Comparison of ENCODE assay signal across 8 mouse cellular contexts in genomic region chr10:128194024-128194550, GRCm38 (mm10). TPM values are rescaled to one million over a fixed set of nuclear protein-coding genes. Genes with fewer than 3 reads are reported as not detected.
DNase-seq lines count a peak whose midpoint lies in the region; ATAC-seq and TF ChIP-seq lines count a peak whose summit lies in the region.

Gene Gls2, plus strand, starts transcription at chr10:128194457.

- peaks cover 19% of the 10 kb centered on the region for H3K27me3 ChIP-seq in forebrain, embryonic 16.5 days (replicated peaks; ENCODE audit: control insufficient read depth, insufficient read depth, low read length)
- H3K27me3 ChIP-seq in lung, embryonic 14.5 days (ENCODE audit: insufficient read depth, low read length): peaks cover 23% of the 10 kb centered on the region
- no peaks in the 10 kb centered on the region; the same call in 1 of the 2 replicates for H3K27me3 ChIP-seq in thymus, adult 2 months (ENCODE audit: control insufficient read depth, insufficient read depth, low read length)

- H3K4me1 ChIP-seq in ES-E14 (ENCODE audit: control insufficient read depth in 2 of 2, insufficient read depth in 2 of 2, low read length in 2 of 2, poor library complexity in 1 of 2): peaks cover 0 to 2% of the 10 kb centered on the region in 2 experiments; a peak in 1 of 4 replicates
- peaks cover 9% of the 10 kb centered on the region for H3K4me1 ChIP-seq in forebrain, embryonic 16.5 days (replicated peaks; ENCODE audit: control insufficient read depth, insufficient read depth, low read length)
- no peaks in the 10 kb centered on the region for H3K4me1 ChIP-seq in lung, embryonic 14.5 days (ENCODE audit: insufficient read depth)
- no peaks in the 10 kb centered on the region for H3K4me1 ChIP-seq in olfactory bulb, adult 2 months (ENCODE audit: control insufficient read depth, insufficient read depth, low read length)
- H3K4me1 ChIP-seq in thymus, adult 2 months (replicated peaks; ENCODE audit: control insufficient read depth, insufficient read depth, low read length): peaks cover 11% of the 10 kb centered on the region

- no peak for TF ChIP-seq CTCF in layer of hippocampus, adult 2 months (conservative IDR thresholded peaks at IDR 0.05)
- no peak for TF ChIP-seq CTCF in lung, embryonic 14.5 days (IDR thresholded peaks at IDR 0.05; ENCODE audit: low read depth)
- TF ChIP-seq CTCF in olfactory bulb, adult 2 months (IDR thresholded peaks at IDR 0.05; ENCODE audit: insufficient read depth, low read depth, low read length): no peak
- 0 out of 2 replicates have a peak, but pooled peaks have one; percentile 22 for TF ChIP-seq CTCF in thymus, adult 2 months (IDR thresholded peaks at IDR 0.05; ENCODE audit: borderline replicate concordance, control insufficient read depth, extremely low read depth, insufficient read depth, low read length, poor library complexity)

- peak within 1 kb of the TSS; percentile 54 for H3K27ac ChIP-seq in ES-E14 (ENCODE audit: insufficient read depth, low read depth, low read length, poor library complexity, severe bottlenecking)
- H3K27ac ChIP-seq in forebrain, embryonic 16.5 days (ENCODE audit: low read length): no peak within 1 kb of the TSS
- H3K27ac ChIP-seq in layer of hippocampus, adult 2 months: peak within 1 kb of the TSS; percentile 83
- H3K27ac ChIP-seq in lung, embryonic 14.5 days (ENCODE audit: low read depth): no peak within 1 kb of the TSS
- H3K27ac ChIP-seq in olfactory bulb, adult 2 months (ENCODE audit: insufficient read depth, low read depth, low read length): peak within 1 kb of the TSS; percentile 19; the same call in 1 of the 2 replicates
- H3K27ac ChIP-seq in thymus, adult 2 months (ENCODE audit: control insufficient read depth, insufficient read depth, low read length): no peak within 1 kb of the TSS

- H3K9me3 ChIP-seq in ES-E14 (ENCODE audit: control insufficient read depth, insufficient read depth, low read depth, low read length): no peaks in the 10 kb centered on the region
- no peaks in the 10 kb centered on the region for H3K9me3 ChIP-seq in forebrain, embryonic 16.5 days (ENCODE audit: control insufficient read depth, low read length)
- H3K9me3 ChIP-seq in lung, embryonic 14.5 days (ENCODE audit: low read depth, low read length): no peaks in the 10 kb centered on the region

- peak within 1 kb of the TSS; percentile 87 for H3K9ac ChIP-seq in ES-E14 (ENCODE audit: insufficient read depth, low read depth, low read length, poor library complexity, severe bottlenecking)
- H3K9ac ChIP-seq in forebrain, embryonic 16.5 days (replicated peaks; ENCODE audit: low read depth, low read length): peak within 1 kb of the TSS; percentile 73
- peak within 1 kb of the TSS; percentile 68 for H3K9ac ChIP-seq in lung, embryonic 14.5 days

- WGBS in forebrain, embryonic 16.5 days: under 1% methylated on average over 46 of the region's 46 CpGs
- WGBS in lung, embryonic 14.5 days: under 1% methylated on average over 46 of the region's 46 CpGs
- under 1% methylated on average over 46 of the region's 46 CpGs for WGBS in olfactory bulb, adult 2 months
- under 1% methylated on average over 46 of the region's 46 CpGs for WGBS in thymus, adult 2 months

- DNase-seq in ES-E14 (ENCODE audit: low read depth, low spot score): peak; percentile 100
- peak; percentile 99 for DNase-seq in cerebellum, adult 11-12 months
- DNase-seq in heart, postnatal 36 days: peak; percentile 96 to 99
- DNase-seq in layer of hippocampus, adult 2 months (ENCODE audit: low spot score in 2 of 2): peak; percentile 97 to 99
- peak; percentile 98 for DNase-seq in lung, embryonic 14.5 days
- DNase-seq in thymus, adult 2 months: peak; percentile 94

- intact Hi-C loops in heart, postnatal 36 days (cut with DNase I): no loop called here

- peak; percentile 98 for ATAC-seq in forebrain, embryonic 16.5 days
- peak; percentile 97 for ATAC-seq in lung, embryonic 14.5 days (ENCODE audit: insufficient read depth)

- peak within 1 kb of the TSS; percentile 99 for H3K4me2 ChIP-seq in forebrain, embryonic 16.5 days (ENCODE audit: low read length)
- H3K4me2 ChIP-seq in lung, embryonic 14.5 days: peak within 1 kb of the TSS; percentile 98

- H3K36me3 ChIP-seq in ES-E14 (ENCODE audit: control insufficient read depth, insufficient read depth, low read length, poor library complexity, severe bottlenecking): peaks cover 1% of the 10 kb centered on the region; the same call in 1 of the 2 replicates
- no peaks in the 10 kb centered on the region for H3K36me3 ChIP-seq in forebrain, embryonic 16.5 days (ENCODE audit: control insufficient read depth, insufficient read depth)
- no peaks in the 10 kb centered on the region for H3K36me3 ChIP-seq in lung, embryonic 14.5 days (ENCODE audit: insufficient read depth)
- H3K36me3 ChIP-seq in thymus, adult 2 months (ENCODE audit: control insufficient read depth, insufficient read depth, low read length): no peaks in the 10 kb centered on the region

- peak; percentile 45; the same call in 1 of the 2 replicates for TF ChIP-seq POLR2A in olfactory bulb, adult 2 months (IDR thresholded peaks at IDR 0.05; ENCODE audit: insufficient read depth, low read depth, low read length)
- TF ChIP-seq POLR2A in thymus, adult 2 months (IDR thresholded peaks at IDR 0.05; ENCODE audit: control insufficient read depth, extremely low read depth, insufficient read depth, low read length, poor library complexity): peak; percentile 39; the same call in 1 of the 2 replicates

- H3K4me3 ChIP-seq in ES-E14 (ENCODE audit: insufficient read depth in 1 of 2, low read depth in 1 of 2, low read length in 2 of 2, poor library complexity in 1 of 2, severe bottlenecking in 1 of 2): peak within 1 kb of the TSS; percentile 86 to 89
- peak within 1 kb of the TSS; percentile 75 for H3K4me3 ChIP-seq in forebrain, embryonic 16.5 days (replicated peaks; ENCODE audit: low read length)
- H3K4me3 ChIP-seq in layer of hippocampus, adult 2 months: peak within 1 kb of the TSS; percentile 84
- H3K4me3 ChIP-seq in lung, embryonic 14.5 days (ENCODE audit: low read depth, low read length): peak within 1 kb of the TSS; percentile 70
- H3K4me3 ChIP-seq in olfactory bulb, adult 2 months (ENCODE audit: insufficient read depth, low read depth, low read length): peak within 1 kb of the TSS; percentile 87
- peak within 1 kb of the TSS; percentile 59 for H3K4me3 ChIP-seq in thymus, adult 2 months (ENCODE audit: control insufficient read depth, insufficient read depth, low read length)

- in situ Hi-C loops in ES-E14 (cut with MboI; ENCODE audit: low sequenced_read_pairs in 2 of 2, unreplicated experiment in 2 of 2): no loop called here

TF ChIP-seq in ES-E14, 5 proteins besides CTCF, POLR2A, EP300 and RAD21:
- TF ChIP-seq ZC3H11A (IDR thresholded peaks at IDR 0.05; ENCODE audit: borderline replicate concordance, low read depth, low read length): no peak
- TF ChIP-seq HCFC1 (IDR thresholded peaks at IDR 0.05; ENCODE audit: borderline replicate concordance, insufficient read depth, low read length): 0 out of 2 replicates have a peak, but pooled peaks have one; percentile 38

RNA-seq across cellular contexts. Expression of gene Gls2, which starts in this region (rescaled TPM):
- total RNA-seq in ES-E14 (2012; rRNA removed): 21.9 and 40.7 TPM in 2 replicates
- polyA plus RNA-seq in forebrain, embryonic 16.5 days (2015; fragmentation: Nextera tagmentation; extraction: Ambion mirVana): 0.68 and 1.1 TPM in 2 replicates
- under 1 TPM; 0.58 to 0.92 TPM for total RNA-seq in heart, postnatal 36 days (2021)
- total RNA-seq in layer of hippocampus, adult 2 months (2021): 10 to 100 TPM; 20.1 to 21.0 TPM
- polyA plus RNA-seq in lung, embryonic 14.5 days (2014; fragmentation: Nextera tagmentation; extraction: Ambion mirVana): 1.8 and 2.3 TPM in 2 replicates
- not detected in 2 replicates for polyA plus RNA-seq in olfactory bulb, adult 2 months (2012; ENCODE audit: insufficient read depth, insufficient read length, low replicate concordance, missing spikeins)
- polyA plus RNA-seq in thymus, adult 2 months (2012; rRNA removed): 1.2 and 6.6 TPM in 2 replicates

Comparison
In these comparisons a context has a peak if more than half of its experiments do, and no peak if none do; other contexts are left out.
1. RNA of gene Gls2 (total RNA-seq): 21.9 to 40.7 TPM in ES-E14 and 20.1 to 21.0 TPM in layer of hippocampus, adult 2 months; 0.58 to 0.92 TPM in heart, postnatal 36 days; every median in the first group is over 10 times any median in the second.
2. Peak in DNase-seq in heart, postnatal 36 days; RNA of the gene not detected or under 1 TPM.
3. H3K27ac ChIP-seq: peak in ES-E14 (single experiment), layer of hippocampus, adult 2 months (single experiment) and olfactory bulb, adult 2 months (single experiment); none in forebrain, embryonic 16.5 days (single experiment), lung, embryonic 14.5 days (single experiment) and thymus, adult 2 months (single experiment).
4. Peak in every context shown above with its lines, with median percentiles within 50 percentile points of each other: DNase-seq, H3K4me3 ChIP-seq and H3K9ac ChIP-seq.